Mouse (Mus musculus) liver, embryonic 16.5 days (tissue): ENCODE measurements around the gene Cavin1. TPM values are rescaled to one million over a fixed set of nuclear protein-coding genes. Genes with fewer than 3 reads are reported as not detected.
A peak's percentile ranks its signal among the peaks of the same experiment; 100 is the strongest.

Experiments
- ATAC-seq: fragments of 200-750 bp; cut with Nextera tagmentation; 2 replicates; pipeline ENCODE4 v1.8.0; 2017; ENCODE audit warnings: low read depth, mild to moderate bottlenecking, moderate number of reproducible peaks, moderate library complexity
- H3K27ac ChIP-seq: fragments of 300-500 bp; sonication (generic); 2 replicates; pipeline ENCODE4 v1.5.1; 2014; ENCODE audit warnings: mild to moderate bottlenecking, low read length
- H3K27me3 ChIP-seq: fragments of 300-500 bp; sonication (generic); 2 replicates; pipeline ENCODE4 v1.6.1; 2014; ENCODE audit warnings: low read depth, low read length, mixed read lengths; ENCODE audit not compliant: control insufficient read depth, insufficient read depth
- H3K36me3 ChIP-seq: fragments of 300-500 bp; sonication (generic); 2 replicates; pipeline ENCODE4 v1.6.1; 2014; ENCODE audit warnings: mild to moderate bottlenecking; ENCODE audit not compliant: control insufficient read depth, insufficient read depth
- H3K4me1 ChIP-seq: fragments of 300-500 bp; sonication (generic); 2 replicates; pipeline ENCODE4 v1.6.1; 2014; ENCODE audit warnings: low read depth, low read length, mixed read lengths; ENCODE audit not compliant: control insufficient read depth
- H3K4me2 ChIP-seq: fragments of 300-500 bp; sonication (generic); 2 replicates; pipeline ENCODE4 v1.6.1; 2014; ENCODE audit warnings: low read depth, low read length, mixed read lengths
- H3K4me3 ChIP-seq: fragments of 300-500 bp; sonication (generic); 2 replicates; pipeline ENCODE4 v1.5.1; 2014; ENCODE audit warnings: low read depth, mild to moderate bottlenecking, low read length
- H3K9ac ChIP-seq: fragments of 300-500 bp; sonication (generic); 2 replicates; pipeline ENCODE4 v1.6.1; 2014; ENCODE audit warnings: low read depth, low read length
- H3K9me3 ChIP-seq: fragments of 300-500 bp; sonication (generic); replicated peaks from 2 replicates; pipeline ENCODE4 v1.6.1; 2016; ENCODE audit warnings: low read length; ENCODE audit not compliant: control insufficient read depth
- WGBS: fragments of 180-500 bp; shearing (Covaris S2); extraction: QIAGEN DNeasy Blood & Tissue Kit; methylation state at CpG from one replicate; pipeline ENCODE4 v1.1.7; 2014; ENCODE audit not compliant: insufficient replicate concordance; 5-methylcytosine and 5-hydroxymethylcytosine counted together
- polyA plus RNA-seq: library from polyadenylated mRNA; unstranded; fragments of >200 nt; fragmentation: Nextera tagmentation; extraction: Ambion mirVana; gene quantifications from 2 replicates; pipeline ENCODE4 v1.2.1, GENCODE M21; 2015

The Cavin1 gene
- polyA plus RNA-seq, 1 experiment from 2014 or later = 29.7 TPM

GRCm38 (mm10) chr11:100918007-100918406 lies 52.7 kb downstream of the Cavin1 start:
- peaks cover 5% of the 10 kb centered on the region for H3K36me3 ChIP-seq
- WGBS = 69% methylated on average over 5 of the region's 5 CpGs
- no peak for ATAC-seq
- H3K27me3 ChIP-seq = no peaks in the 10 kb centered on the region
- H3K9ac ChIP-seq = no peak overlapping the region
- no peak overlapping the region for H3K27ac ChIP-seq
- no peak overlapping the region for H3K4me2 ChIP-seq
- H3K9me3 ChIP-seq = no peaks in the 10 kb centered on the region
- no peak overlapping the region for H3K4me3 ChIP-seq
- peaks cover 30% of the 10 kb centered on the region for H3K4me1 ChIP-seq

DNA sequence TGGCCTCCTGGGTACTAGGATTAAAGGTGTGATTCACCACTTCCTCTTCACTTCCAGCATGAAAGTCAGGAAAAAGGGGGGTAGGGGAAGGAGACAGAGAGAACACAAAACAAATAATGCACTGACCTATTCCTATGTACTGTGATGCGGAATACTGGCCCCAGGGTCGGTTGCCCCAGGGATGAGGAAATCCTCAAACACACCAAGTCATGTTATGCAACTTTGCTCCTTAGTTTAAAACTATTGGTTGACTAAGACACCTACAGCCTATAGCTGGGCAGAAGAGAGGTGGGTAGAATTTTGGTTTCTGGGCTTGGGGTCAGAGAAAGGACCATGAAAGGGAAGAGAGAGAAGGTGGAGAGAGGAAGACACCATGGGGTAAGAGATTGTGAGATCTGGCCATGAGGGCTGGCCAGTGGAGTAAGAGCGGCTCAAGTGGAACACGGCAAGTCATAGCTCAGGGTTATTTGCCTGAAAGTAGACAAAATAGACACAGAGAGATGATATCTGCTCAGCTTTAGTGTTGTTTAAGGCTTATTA lies 54.2 kb downstream of the Cavin1 start:
- Histone ChIP-seq H3K9me3 (no peaks in the 10 kb centered on the region), H3K4me1 (peaks cover 22% of the 10 kb centered on the region), H3K27me3 (no peaks in the 10 kb centered on the region), H3K9ac (no peak overlapping the region), H3K36me3 (peaks cover 5% of the 10 kb centered on the region), H3K27ac (peak overlapping the region; percentile 49), H3K4me2 (no peak overlapping the region), H3K4me3 (no peak overlapping the region)
- peak; percentile 82 for ATAC-seq
- 73% methylated on average over 4 of the region's 4 CpGs for WGBS

DNA sequence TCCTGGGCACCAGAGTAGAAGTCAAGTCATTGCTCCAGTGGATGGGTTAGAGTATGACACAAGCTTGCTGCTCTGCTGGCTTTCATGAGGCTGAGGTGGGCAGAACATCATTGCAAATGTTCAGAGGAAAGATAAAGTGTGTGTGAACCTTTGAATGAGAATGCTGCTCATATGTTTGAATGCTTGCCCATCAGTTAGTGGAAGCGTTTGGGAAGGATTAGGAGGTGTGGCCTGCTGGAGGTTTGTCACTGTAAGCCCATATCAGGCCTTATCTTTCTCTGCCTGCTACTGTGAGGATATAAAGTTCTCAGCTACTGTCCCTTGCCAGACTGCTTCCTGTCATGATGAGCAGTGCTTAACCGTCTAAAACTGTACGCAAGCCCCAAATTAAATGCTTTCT lies 55.6 kb downstream of the Cavin1 start:
- H3K4me2 ChIP-seq = no peak overlapping the region
- no peak for ATAC-seq
- H3K4me1 ChIP-seq = peaks cover 10% of the 10 kb centered on the region
- whole genome bisulfite sequencing = 71% methylated on average over 3 of the region's 3 CpGs
- H3K9ac ChIP-seq = no peak overlapping the region
- H3K27me3 ChIP-seq = no peaks in the 10 kb centered on the region
- H3K36me3 ChIP-seq = peaks cover 8% of the 10 kb centered on the region
- H3K27ac ChIP-seq = no peak overlapping the region
- no peak overlapping the region for H3K4me3 ChIP-seq
- H3K9me3 ChIP-seq = no peaks in the 10 kb centered on the region

DNA sequence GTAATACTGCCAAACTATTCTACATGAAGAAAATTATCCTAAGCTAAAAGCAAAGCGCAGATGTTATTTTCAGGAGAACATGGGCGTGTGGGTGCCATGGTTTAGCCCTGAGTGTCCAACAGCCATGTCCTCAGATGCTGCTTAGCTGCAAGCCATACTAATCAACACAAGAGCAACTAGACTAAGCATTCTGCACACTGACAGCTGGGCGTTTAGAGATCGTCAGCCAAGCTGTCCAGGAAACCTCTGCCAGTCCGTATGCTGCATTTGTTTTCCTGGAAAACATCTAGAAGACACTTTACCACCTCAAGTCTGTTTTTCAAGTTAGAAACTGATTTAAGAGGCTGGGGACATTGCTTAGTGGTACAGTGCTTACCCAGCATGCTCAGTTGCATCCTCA lies 56.3 kb downstream of the Cavin1 start:
- ATAC-seq = no peak
- no peaks in the 10 kb centered on the region for H3K27me3 ChIP-seq
- H3K27ac ChIP-seq = no peak overlapping the region
- no peak overlapping the region for H3K4me2 ChIP-seq
- H3K4me1 ChIP-seq = peaks cover 6% of the 10 kb centered on the region
- peaks cover 8% of the 10 kb centered on the region for H3K36me3 ChIP-seq
- no peak overlapping the region for H3K9ac ChIP-seq
- 74% methylated on average over 5 of the region's 5 CpGs for WGBS
- no peak overlapping the region for H3K4me3 ChIP-seq
- no peaks in the 10 kb centered on the region for H3K9me3 ChIP-seq

DNA sequence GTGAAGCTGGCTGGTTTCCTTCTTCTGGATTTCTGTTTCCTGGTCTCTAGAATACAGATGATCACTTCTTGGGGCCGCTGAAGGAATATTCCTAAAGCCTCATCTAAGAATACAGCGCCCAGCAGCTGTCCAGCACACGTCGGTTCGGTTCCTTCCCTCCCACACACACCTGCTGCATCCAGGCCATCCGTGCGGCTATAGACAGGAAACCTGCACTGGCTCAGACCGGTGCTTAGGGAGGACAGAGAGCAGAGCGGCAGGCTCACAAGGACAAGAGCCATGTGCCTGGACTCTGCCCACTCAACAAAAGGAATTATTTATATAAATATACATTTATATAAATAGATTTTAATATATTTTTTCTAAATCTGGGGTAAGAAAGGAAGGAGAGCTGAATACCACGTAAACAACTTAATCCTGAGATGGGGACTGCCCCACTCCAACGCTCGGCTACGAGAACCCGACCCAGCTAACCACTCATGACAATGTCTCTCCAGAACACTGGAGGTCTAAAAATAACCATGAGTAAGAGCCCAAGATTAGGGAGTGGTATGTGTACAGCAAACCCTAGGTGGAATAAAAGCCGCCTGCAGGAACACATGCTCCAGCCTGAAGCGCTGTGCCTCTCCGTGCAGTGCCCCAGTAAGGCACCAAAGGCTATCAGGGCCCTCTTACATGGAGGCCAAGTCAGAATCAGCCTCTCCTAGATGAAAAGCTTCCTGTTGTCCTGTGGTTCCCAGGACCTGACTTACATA lies 58.1 kb downstream of the Cavin1 start:
- H3K4me3 ChIP-seq = no peak overlapping the region

DNA sequence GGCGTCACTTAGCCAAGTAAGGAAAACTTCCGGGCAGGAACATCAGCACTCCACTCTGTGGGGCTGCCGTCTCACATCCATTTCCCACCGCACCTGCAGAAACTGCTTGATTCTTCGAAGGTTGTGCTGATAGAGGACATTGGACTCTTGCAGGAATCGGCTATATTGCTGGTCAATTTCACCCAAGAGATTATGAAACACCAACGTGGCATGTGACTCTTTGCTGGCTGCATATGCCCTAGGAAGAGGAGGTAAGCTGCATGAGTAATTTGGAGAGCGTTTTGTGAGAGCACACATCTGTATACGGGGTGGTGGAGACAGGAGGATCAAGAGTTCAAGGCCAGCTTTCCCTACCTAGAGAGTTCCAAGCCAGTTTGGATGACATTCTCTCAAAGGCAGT lies 62.1 kb downstream of the Cavin1 start:
- Histone ChIP-seq H3K27ac (no peak overlapping the region), H3K4me3 (no peak overlapping the region), H3K9ac (no peak overlapping the region), H3K9me3 (no peaks in the 10 kb centered on the region), H3K4me1 (peaks cover 10% of the 10 kb centered on the region), H3K4me2 (no peak overlapping the region), H3K27me3 (no peaks in the 10 kb centered on the region), H3K36me3 (peaks cover 13% of the 10 kb centered on the region)
- WGBS = 76% methylated on average over 9 of the region's 9 CpGs
- ATAC-seq = no peak

More for the DNA sequence above, 58.1 kb downstream of the Cavin1 start:
- Histone ChIP-seq H3K4me2 (no peak overlapping the region), H3K9ac (no peak overlapping the region), H3K4me1 (no peaks in the 10 kb centered on the region; the same call in 1 of the 2 replicates), H3K36me3 (peaks cover 8% of the 10 kb centered on the region), H3K27ac (no peak overlapping the region), H3K9me3 (no peaks in the 10 kb centered on the region), H3K27me3 (no peaks in the 10 kb centered on the region)
- 80% methylated on average over 17 of the region's 17 CpGs for WGBS
- no peak for ATAC-seq

- no peaks in the 10 kb centered on the region for H3K27me3 ChIP-seq
- no peak overlapping the region for H3K27ac ChIP-seq
- no peak overlapping the region for H3K4me2 ChIP-seq
- H3K36me3 ChIP-seq = peaks cover 17% of the 10 kb centered on the region
- no peak for ATAC-seq
- WGBS = 78% methylated on average over 2 of the region's 2 CpGs
- no peak overlapping the region for H3K9ac ChIP-seq
- no peaks in the 10 kb centered on the region for H3K9me3 ChIP-seq
- H3K4me3 ChIP-seq = no peak overlapping the region
- H3K4me1 ChIP-seq = peaks cover 10% of the 10 kb centered on the region
Observed at GRCm38 (mm10) chr11:100908112-100908511, 62.6 kb downstream of the Cavin1 start.

GRCm38 (mm10) chr11:100906885-100907284 lies 63.8 kb downstream of the Cavin1 start:
- H3K4me2 ChIP-seq = no peak overlapping the region
- no peaks in the 10 kb centered on the region for H3K27me3 ChIP-seq
- H3K4me3 ChIP-seq = no peak overlapping the region
- H3K4me1 ChIP-seq = peaks cover 10% of the 10 kb centered on the region
- WGBS = 51% methylated on average over 4 of the region's 4 CpGs
- H3K27ac ChIP-seq = no peak overlapping the region
- H3K36me3 ChIP-seq = peaks cover 19% of the 10 kb centered on the region
- no peak overlapping the region for H3K9ac ChIP-seq
- no peak for ATAC-seq
- no peaks in the 10 kb centered on the region for H3K9me3 ChIP-seq
